Comparison of ENCODE assay signal across 8 mouse cellular contexts in the genomic region with DNA sequence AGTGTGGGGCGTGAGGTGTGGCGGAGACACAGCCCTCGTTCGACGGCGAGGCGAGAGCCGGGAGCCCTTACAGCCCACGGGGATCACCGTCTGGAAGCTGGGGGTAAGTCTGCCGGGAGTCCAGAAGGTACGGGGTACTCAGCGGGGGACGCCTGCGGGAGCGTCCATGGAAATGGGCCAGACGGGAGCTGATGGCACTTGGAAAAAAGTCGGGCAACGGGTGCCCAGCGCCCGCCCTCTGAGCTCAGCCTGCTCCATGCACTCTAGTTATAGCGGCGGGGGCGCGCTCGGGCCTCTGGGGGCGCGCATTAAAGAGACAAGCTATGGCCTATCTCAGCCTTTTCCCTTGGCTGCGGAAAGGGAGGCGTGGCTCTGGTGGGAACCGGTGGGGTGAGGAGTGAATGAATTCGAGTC. TPM values are rescaled to one million over a fixed set of nuclear protein-coding genes. Genes with fewer than 3 reads are reported as not detected.
DNase-seq lines count a peak whose midpoint lies in the region; ATAC-seq lines count a peak whose summit lies in the region.

Gene Tfap2e, minus strand, starts transcription at position 240 of the 414 bp plus-strand sequence.

- no peak within 1 kb of the TSS for H3K9ac ChIP-seq in liver, embryonic 12.5 days
- peak within 1 kb of the TSS; percentile 14; the same call in 1 of the 2 replicates for H3K9ac ChIP-seq in neural tube, embryonic 15.5 days (replicated peaks)

- peak; percentile 93 for DNase-seq in heart, adult 11 months
- no peak for DNase-seq in heart, adult 8-10 months (ENCODE audit: low spot score)
- peak; percentile 72 for DNase-seq in embryo, embryonic 10 days (ENCODE audit: low spot score)
- no peak for DNase-seq in hindbrain, embryonic 10.5 days (ENCODE audit: low spot score)
- no peak for DNase-seq in spleen, adult 12 weeks (ENCODE audit: low spot score)
- no peak for DNase-seq in layer of hippocampus, postnatal 25 days (ENCODE audit: extremely low spot score in 1 of 2, low spot score in 1 of 2)

- peak within 1 kb of the TSS; percentile 41 for H3K4me3 ChIP-seq in hindbrain, embryonic 10.5 days
- peak within 1 kb of the TSS; percentile 28 for H3K4me3 ChIP-seq in liver, embryonic 12.5 days
- H3K4me3 ChIP-seq in neural tube, embryonic 15.5 days (replicated peaks), result peak within 1 kb of the TSS; percentile 29

- H3K4me2 ChIP-seq in liver, embryonic 12.5 days, result peak within 1 kb of the TSS; percentile 46
- peak within 1 kb of the TSS; percentile 54 for H3K4me2 ChIP-seq in neural tube, embryonic 15.5 days

- no peak for ATAC-seq in liver, embryonic 12.5 days
- ATAC-seq in neural tube, embryonic 15.5 days (ENCODE audit: low FRiP score), result no peak

- H3K9me3 ChIP-seq in hindbrain, embryonic 10.5 days, result no peaks in the 10 kb centered on the region
- H3K9me3 ChIP-seq in liver, embryonic 12.5 days (replicated peaks), result no peaks in the 10 kb centered on the region
- H3K9me3 ChIP-seq in neural tube, embryonic 15.5 days (replicated peaks), result no peaks in the 10 kb centered on the region

- H3K27me3 ChIP-seq in hindbrain, embryonic 10.5 days (ENCODE audit: insufficient read depth, poor library complexity, severe bottlenecking), result peaks cover 97% of the 10 kb centered on the region
- peaks cover 94% of the 10 kb centered on the region for H3K27me3 ChIP-seq in liver, embryonic 12.5 days (replicated peaks)
- H3K27me3 ChIP-seq in neural tube, embryonic 15.5 days (replicated peaks), result peaks cover 88% of the 10 kb centered on the region

- WGBS in hindbrain, embryonic 10.5 days, result 2% methylated on average over 32 of the region's 32 CpGs
- 4% methylated on average over 32 of the region's 32 CpGs for WGBS in liver, embryonic 12.5 days (ENCODE audit: insufficient replicate concordance)
- 2% methylated on average over 32 of the region's 32 CpGs for WGBS in neural tube, embryonic 15.5 days

- H3K36me3 ChIP-seq in hindbrain, embryonic 10.5 days, result no peaks in the 10 kb centered on the region
- H3K36me3 ChIP-seq in liver, embryonic 12.5 days, result no peaks in the 10 kb centered on the region
- H3K36me3 ChIP-seq in neural tube, embryonic 15.5 days, result no peaks in the 10 kb centered on the region

- peaks cover 44% of the 10 kb centered on the region for H3K4me1 ChIP-seq in hindbrain, embryonic 10.5 days (replicated peaks)
- H3K4me1 ChIP-seq in liver, embryonic 12.5 days, result peaks cover 12% of the 10 kb centered on the region
- H3K4me1 ChIP-seq in neural tube, embryonic 15.5 days, result peaks cover 25% of the 10 kb centered on the region

- H3K27ac ChIP-seq in hindbrain, embryonic 10.5 days, result peak within 1 kb of the TSS; percentile 1; the same call in 1 of the 2 replicates
- H3K27ac ChIP-seq in liver, embryonic 12.5 days, result no peak within 1 kb of the TSS
- H3K27ac ChIP-seq in neural tube, embryonic 15.5 days (replicated peaks), result no peak within 1 kb of the TSS

RNA-seq across cellular contexts. Expression of gene Tfap2e, which starts in this region (rescaled TPM):
- total RNA-seq in heart, adult 8-10 months (2022), result under 1 TPM in 1 of 4 experiments, not detected in 3; 0.11 TPM
- 0.73 and 1.8 TPM in 2 replicates for polyA plus RNA-seq in hindbrain, embryonic 10.5 days (2016; fragmentation: Nextera tagmentation; extraction: Ambion mirVana)
- polyA plus RNA-seq in liver, embryonic 12.5 days (2016; fragmentation: Nextera tagmentation; extraction: Ambion mirVana), result not detected in 2 replicates
- polyA plus RNA-seq in neural tube, embryonic 15.5 days (2015; fragmentation: Nextera tagmentation; extraction: Ambion mirVana), result 0.06 TPM in 1 of 2 replicates, not detected in the other
- total RNA-seq in layer of hippocampus, postnatal 25 days (2021), result not detected

Comparison
In these comparisons a context has a peak if more than half of its experiments do, and no peak if none do; other contexts are left out.
1. DNase-seq: peak in heart, adult 11 months (single experiment) and embryo, embryonic 10 days (single experiment); none in heart, adult 8-10 months (single experiment), hindbrain, embryonic 10.5 days (single experiment), spleen, adult 12 weeks (single experiment) and layer of hippocampus, postnatal 25 days (0 of 2).
2. Peak in every context shown above with its lines, with median percentiles within 50 percentile points of each other: H3K4me3 ChIP-seq.